Mouse (Mus musculus): ENCODE measurements around the gene Pigq.

DNA sequence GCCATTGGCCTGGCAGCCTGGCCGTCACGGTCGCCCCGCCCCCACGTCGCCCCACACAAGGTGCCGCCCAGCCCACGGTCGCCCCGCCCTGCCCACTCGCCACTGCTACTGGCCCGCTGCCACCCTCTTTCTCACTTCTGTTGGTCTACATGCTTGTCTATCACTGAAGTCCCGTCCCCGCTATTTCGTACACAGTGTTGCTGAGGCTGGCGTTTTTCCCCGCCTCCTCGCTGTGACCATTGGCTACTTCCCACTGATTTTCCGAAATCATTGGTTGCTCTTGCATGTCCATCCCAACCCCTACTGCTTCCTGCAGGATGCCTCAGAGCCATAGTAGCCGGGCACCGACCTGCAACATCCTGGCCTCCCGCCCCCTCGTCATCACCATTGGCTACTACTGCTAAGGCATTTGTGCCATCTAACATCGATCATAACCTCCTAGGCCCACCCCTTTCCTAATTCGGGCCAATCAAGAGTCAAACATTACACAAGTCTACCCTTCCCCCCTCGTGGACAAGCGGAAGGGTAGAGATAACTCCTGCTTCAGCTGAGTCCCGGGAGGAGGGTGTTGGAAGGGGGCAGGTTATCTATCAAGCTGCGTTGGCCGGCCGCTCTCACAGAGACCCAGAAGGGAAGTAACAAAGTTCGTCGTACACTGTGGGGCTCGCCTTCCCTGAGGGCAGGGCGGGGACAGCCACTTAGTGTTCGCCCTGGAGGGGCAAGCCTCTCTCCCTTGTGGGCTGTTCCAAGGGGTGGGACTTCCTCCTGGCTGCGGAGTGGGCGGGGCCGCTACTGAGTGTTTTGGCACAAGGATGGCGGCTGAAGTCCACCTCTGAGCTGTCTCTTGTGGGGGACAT lies 24.7 kb downstream of the Pigq start:
- TF ChIP-seq GATA1 (IDR thresholded peaks at IDR 0.05; ENCODE audit: borderline replicate concordance, low read length) (0 out of 3 replicates have a peak, but pooled peaks have one; percentile 30), FLI1 (IDR thresholded peaks at IDR 0.05; ENCODE audit: low read length) (no peak)

All from megakaryocyte, embryonic 14.5 days (primary cell).